Mouse (Mus musculus): ENCODE measurements around the gene Tas2r106. TPM values are rescaled to one million over a fixed set of nuclear protein-coding genes. Genes with fewer than 3 reads are reported as not detected.

Gene Tas2r106
- polyA plus RNA-seq, 1 experiment from 2014 or later: not detected

Other genes starting within 250 kb of the Tas2r106 start
- not detected in 2 replicates for gene 5430401F13Rik, start 192.5 kb downstream of the Tas2r106 start, polyA plus RNA-seq (2014; fragmentation: Nextera tagmentation; extraction: Ambion mirVana)
- 0.27 TPM in 1 of 2 replicates, not detected in the other for gene Gm6619, start 192.5 kb downstream of the Tas2r106 start, polyA plus RNA-seq (2014; fragmentation: Nextera tagmentation; extraction: Ambion mirVana)
- not detected in 2 replicates for gene Tas2r130, start 48.0 kb downstream of the Tas2r106 start, polyA plus RNA-seq (2014; fragmentation: Nextera tagmentation; extraction: Ambion mirVana)
- gene Tas2r107, start 18.7 kb downstream of the Tas2r106 start, polyA plus RNA-seq (2014; fragmentation: Nextera tagmentation; extraction: Ambion mirVana): not detected in 2 replicates
- gene Tas2r104, start 6.9 kb upstream of the Tas2r106 start, polyA plus RNA-seq (2014; fragmentation: Nextera tagmentation; extraction: Ambion mirVana): not detected in 2 replicates
- gene Tas2r105, start 8.6 kb upstream of the Tas2r106 start, polyA plus RNA-seq (2014; fragmentation: Nextera tagmentation; extraction: Ambion mirVana): not detected in 2 replicates
- gene Tas2r114, start 11.2 kb upstream of the Tas2r106 start, polyA plus RNA-seq (2014; fragmentation: Nextera tagmentation; extraction: Ambion mirVana): not detected in 2 replicates